Mouse (Mus musculus): Measurements from ENCODE around the gene Plekhh2. TPM values are rescaled to one million over a fixed set of nuclear protein-coding genes. Genes with fewer than 3 reads are reported as not detected.

Plekhh2 gene
- polyA plus RNA-seq, 1 experiment, result 37.7 TPM

DNA sequence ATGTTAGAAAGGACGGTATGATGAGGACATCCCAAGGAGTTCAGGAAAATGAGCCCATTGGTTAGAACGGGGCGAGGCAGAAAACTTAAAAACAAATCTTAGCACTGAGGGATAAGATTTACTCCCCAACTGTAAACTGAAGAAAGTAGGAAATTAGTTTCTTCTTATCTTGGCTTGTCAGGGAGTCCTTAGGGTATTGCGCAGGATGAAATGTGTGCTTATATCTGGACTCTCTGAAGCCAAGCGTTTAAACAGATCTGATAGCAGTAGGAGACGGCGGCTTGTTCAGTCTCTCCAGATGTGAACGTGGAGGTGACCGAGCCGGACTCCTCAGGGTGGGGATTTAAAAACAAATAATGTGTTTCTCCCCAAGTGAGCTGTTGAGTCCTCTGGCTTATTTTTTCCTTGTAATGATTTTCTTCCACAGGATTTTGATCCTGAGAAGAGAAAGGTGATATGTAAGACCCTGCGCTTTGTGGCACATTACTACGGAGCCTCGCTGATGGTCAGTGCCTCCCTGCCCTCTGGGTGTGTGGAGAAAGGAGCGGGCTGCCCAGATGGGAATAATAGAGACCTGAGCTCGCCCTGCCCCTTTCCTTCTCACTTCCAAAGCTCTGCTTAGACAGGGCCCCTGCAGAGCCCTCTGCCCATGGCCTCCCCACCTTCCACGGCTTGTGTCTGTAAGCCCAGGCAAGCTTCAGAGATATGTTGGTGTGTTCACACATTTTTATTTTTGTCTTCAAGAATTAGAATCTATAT lies 132.8 kb downstream of the Plekhh2 start:
- Histone ChIP-seq H3K4me3 (ENCODE audit: insufficient read depth, low read length) (no peak overlapping the region), H3K4me1 (ENCODE audit: control insufficient read depth, insufficient read depth, low read length) (no peaks in the 10 kb centered on the region), H3K27ac (ENCODE audit: insufficient read depth, low read length) (no peak overlapping the region)
- no peak for TF ChIP-seq POLR2A (IDR thresholded peaks at IDR 0.05; ENCODE audit: low read depth, low read length)
- no peak for TF ChIP-seq CTCF (IDR thresholded peaks at IDR 0.05; ENCODE audit: borderline replicate concordance, insufficient read depth, low read length)

GRCm38 (mm10) chr17:84645119-84645518 lies 133.4 kb downstream of the Plekhh2 start:
- no peak overlapping the region for H3K4me3 ChIP-seq (ENCODE audit: insufficient read depth, low read length)
- TF ChIP-seq POLR2A (IDR thresholded peaks at IDR 0.05; ENCODE audit: low read depth, low read length), result no peak
- TF ChIP-seq CTCF (IDR thresholded peaks at IDR 0.05; ENCODE audit: borderline replicate concordance, insufficient read depth, low read length), result no peak
- H3K27ac ChIP-seq (ENCODE audit: insufficient read depth, low read length), result no peak overlapping the region
- H3K4me1 ChIP-seq (ENCODE audit: control insufficient read depth, insufficient read depth, low read length), result no peaks in the 10 kb centered on the region

DNA sequence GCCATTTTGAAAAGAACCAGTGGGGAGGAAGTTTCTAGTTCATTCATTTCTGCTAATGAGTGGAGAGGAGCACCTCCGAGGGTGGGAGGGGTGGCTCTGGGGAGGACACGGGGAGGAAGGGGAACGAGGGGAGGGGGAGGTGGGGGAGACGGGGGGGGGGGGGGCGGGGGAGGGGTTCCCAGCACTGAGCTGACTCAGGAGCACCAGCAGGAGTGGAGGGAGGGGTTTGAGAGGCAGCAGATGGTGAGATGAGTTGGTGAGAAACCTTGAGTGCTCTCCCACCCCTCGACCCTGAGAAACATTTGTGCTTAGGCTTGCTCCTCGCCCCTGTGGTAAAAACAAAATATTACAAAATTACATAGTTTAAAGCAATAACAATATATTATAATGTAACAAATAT lies 134.2 kb downstream of the Plekhh2 start:
- Histone ChIP-seq H3K4me3 (ENCODE audit: insufficient read depth, low read length) (no peak overlapping the region), H3K27ac (ENCODE audit: insufficient read depth, low read length) (no peak overlapping the region), H3K4me1 (ENCODE audit: control insufficient read depth, insufficient read depth, low read length) (no peaks in the 10 kb centered on the region)
- TF ChIP-seq POLR2A (IDR thresholded peaks at IDR 0.05; ENCODE audit: low read depth, low read length) (no peak), CTCF (IDR thresholded peaks at IDR 0.05; ENCODE audit: borderline replicate concordance, insufficient read depth, low read length) (no peak)

- Histone ChIP-seq H3K27ac (ENCODE audit: insufficient read depth, low read length) (no peak overlapping the region), H3K4me3 (ENCODE audit: insufficient read depth, low read length) (no peak overlapping the region), H3K4me1 (ENCODE audit: control insufficient read depth, insufficient read depth, low read length) (no peaks in the 10 kb centered on the region)
- no peak for TF ChIP-seq CTCF (IDR thresholded peaks at IDR 0.05; ENCODE audit: borderline replicate concordance, insufficient read depth, low read length)
- TF ChIP-seq POLR2A (IDR thresholded peaks at IDR 0.05; ENCODE audit: low read depth, low read length), result no peak
Measured at GRCm38 (mm10) chr17:84646477-84646876, 134.8 kb downstream of the Plekhh2 start.

DNA sequence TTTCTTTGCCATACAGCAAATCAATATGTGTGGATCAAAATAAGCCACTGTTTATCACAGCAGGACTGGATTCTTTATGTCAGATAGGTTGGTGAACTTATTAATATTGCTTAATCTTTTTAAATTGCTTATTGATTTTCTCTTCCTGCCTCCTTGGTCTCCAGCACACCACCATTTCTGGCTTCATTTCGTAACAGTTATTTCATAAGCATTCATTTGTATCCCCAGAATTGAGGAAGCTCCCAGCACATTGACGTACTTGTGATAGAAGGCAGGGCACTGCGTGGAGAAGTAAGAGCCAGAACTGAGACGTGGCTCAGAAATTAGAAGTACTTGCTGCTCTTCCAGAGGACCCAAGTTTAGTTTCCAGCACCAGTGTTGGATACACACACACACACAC lies 135.9 kb downstream of the Plekhh2 start:
- TF ChIP-seq CTCF (IDR thresholded peaks at IDR 0.05; ENCODE audit: borderline replicate concordance, insufficient read depth, low read length) (no peak), POLR2A (IDR thresholded peaks at IDR 0.05; ENCODE audit: low read depth, low read length) (no peak)
- H3K4me3 ChIP-seq (ENCODE audit: insufficient read depth, low read length), result no peak overlapping the region
- H3K4me1 ChIP-seq (ENCODE audit: control insufficient read depth, insufficient read depth, low read length), result no peaks in the 10 kb centered on the region
- H3K27ac ChIP-seq (ENCODE audit: insufficient read depth, low read length), result no peak overlapping the region

- no peak overlapping the region for H3K4me3 ChIP-seq (ENCODE audit: insufficient read depth, low read length)
- TF ChIP-seq POLR2A (IDR thresholded peaks at IDR 0.05; ENCODE audit: low read depth, low read length) (no peak), CTCF (IDR thresholded peaks at IDR 0.05; ENCODE audit: borderline replicate concordance, insufficient read depth, low read length) (no peak)
- H3K4me1 ChIP-seq (ENCODE audit: control insufficient read depth, insufficient read depth, low read length), result no peaks in the 10 kb centered on the region
- H3K27ac ChIP-seq (ENCODE audit: insufficient read depth, low read length), result no peak overlapping the region
Measured at GRCm38 (mm10) chr17:84650302-84651017, 138.8 kb downstream of the Plekhh2 start.

GRCm38 (mm10) chr17:84653544-84653943 lies 141.8 kb downstream of the Plekhh2 start:
- Histone ChIP-seq H3K27ac (ENCODE audit: insufficient read depth, low read length) (no peak overlapping the region), H3K4me3 (ENCODE audit: insufficient read depth, low read length) (no peak overlapping the region), H3K4me1 (ENCODE audit: control insufficient read depth, insufficient read depth, low read length) (no peaks in the 10 kb centered on the region; the same call in 1 of the 2 replicates)
- no peak for TF ChIP-seq CTCF (IDR thresholded peaks at IDR 0.05; ENCODE audit: borderline replicate concordance, insufficient read depth, low read length)
- TF ChIP-seq POLR2A (IDR thresholded peaks at IDR 0.05; ENCODE audit: low read depth, low read length), result no peak

DNA sequence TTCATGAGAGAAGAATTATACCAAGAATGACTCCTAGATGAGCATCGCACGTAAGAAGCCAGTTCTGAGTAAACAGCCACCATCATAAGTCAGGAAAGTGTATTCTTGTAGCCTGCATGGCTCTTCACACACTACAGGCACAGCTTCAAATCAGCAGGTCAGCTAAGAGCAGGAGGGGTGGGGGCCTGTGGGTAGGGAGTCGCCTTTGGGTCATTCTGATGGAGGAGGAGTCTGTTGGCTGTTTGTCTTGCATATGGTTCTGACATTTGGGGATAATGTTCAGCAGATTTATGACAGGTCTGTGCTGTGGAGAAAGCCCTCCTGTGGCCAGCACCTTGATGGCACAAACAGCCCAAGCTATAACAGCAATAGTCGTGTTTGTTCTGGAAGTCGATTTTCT lies 144.5 kb downstream of the Plekhh2 start:
- TF ChIP-seq CTCF (IDR thresholded peaks at IDR 0.05; ENCODE audit: borderline replicate concordance, insufficient read depth, low read length), result no peak
- no peak for TF ChIP-seq POLR2A (IDR thresholded peaks at IDR 0.05; ENCODE audit: low read depth, low read length)
- Histone ChIP-seq H3K27ac (ENCODE audit: insufficient read depth, low read length) (no peak overlapping the region), H3K4me3 (ENCODE audit: insufficient read depth, low read length) (no peak overlapping the region), H3K4me1 (ENCODE audit: control insufficient read depth, insufficient read depth, low read length) (no peaks in the 10 kb centered on the region; the same call in 1 of the 2 replicates)

DNA sequence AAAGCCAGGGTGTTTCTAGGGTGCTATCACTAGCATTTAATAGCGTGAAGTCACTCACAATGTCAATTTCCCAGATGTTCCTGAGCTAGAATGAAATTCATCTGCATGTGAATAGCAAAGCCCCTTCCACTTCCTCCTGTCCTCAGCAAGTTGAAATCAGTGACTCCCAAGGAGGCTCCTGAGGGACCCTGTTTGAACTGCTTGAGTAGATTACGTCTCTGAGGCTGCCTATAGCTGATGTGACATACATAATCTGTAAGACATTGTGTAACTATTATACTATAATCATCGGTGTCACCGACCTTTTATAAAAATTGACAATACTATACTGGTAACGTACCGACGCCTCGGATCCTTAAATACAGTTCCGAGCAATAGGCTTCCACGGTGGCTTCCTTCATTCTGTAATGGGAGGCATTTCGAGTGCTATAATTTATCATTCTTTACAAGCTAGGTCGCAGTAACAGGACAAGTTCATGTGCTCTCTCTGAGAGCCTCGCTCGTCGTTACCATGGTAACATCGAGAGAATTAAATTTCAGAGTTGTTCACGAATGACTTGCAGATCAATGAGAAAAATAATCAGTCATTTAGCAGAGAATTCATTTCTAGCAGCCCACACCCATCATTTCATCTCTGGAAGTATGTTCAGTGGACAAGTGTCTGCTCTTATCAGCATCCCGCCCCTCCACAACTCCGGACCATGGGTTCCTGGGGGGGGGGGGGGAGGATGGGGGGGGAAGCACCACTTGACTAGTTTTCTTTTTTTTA lies 145.1 kb downstream of the Plekhh2 start:
- H3K4me3 ChIP-seq (ENCODE audit: insufficient read depth, low read length), result no peak overlapping the region
- no peak for TF ChIP-seq POLR2A (IDR thresholded peaks at IDR 0.05; ENCODE audit: low read depth, low read length)
- TF ChIP-seq CTCF (IDR thresholded peaks at IDR 0.05; ENCODE audit: borderline replicate concordance, insufficient read depth, low read length), result no peak
- no peak overlapping the region for H3K27ac ChIP-seq (ENCODE audit: insufficient read depth, low read length)
- H3K4me1 ChIP-seq (ENCODE audit: control insufficient read depth, insufficient read depth, low read length), result no peaks in the 10 kb centered on the region; the same call in 1 of the 2 replicates
